Mouse (Mus musculus) layer of hippocampus, adult 2 months (tissue): ENCODE results near the gene Insyn1. TPM values are rescaled to one million over a fixed set of nuclear protein-coding genes. Genes with fewer than 3 reads are reported as not detected.

Source experiments
- DNase-seq, 2 experiments: peaks; one replicate each; pipeline ENCODE4 v3.0.0; 2022; ENCODE audit warnings: low spot score in 2 of 2
- H3K27ac ChIP-seq: fragments of 200-600 bp; 2 replicates; pipeline ENCODE4 v1.8.1; 2022
- H3K4me3 ChIP-seq: fragments of 200-600 bp; 2 replicates; pipeline ENCODE4 v1.8.1; 2022; ENCODE audit warnings: mild to moderate bottlenecking
- CTCF ChIP-seq: fragments of 200-600 bp; conservative IDR thresholded peaks from 2 replicates; pipeline ENCODE4 v1.8.1; 2022; ENCODE audit warnings: antibody characterized with exemption, mild to moderate bottlenecking, moderate library complexity
- long read RNA-seq, 2 experiments: library from polyadenylated mRNA; stranded (forward); transcript quantifications; one replicate each; pipeline ENCODE4 v2.0.0; 2021; ENCODE audit warnings: borderline mapping rate in 2 of 2
- total RNA-seq, 2 experiments: library from RNA; stranded (reverse); gene quantifications; 2 replicates each; pipeline ENCODE4 v1.2.3; 2021

The Insyn1 gene
- 100 to 1,000 TPM; 236 to 254 TPM for total RNA-seq
- long read RNA-seq, experiment 1, transcript Insyn1-203 (2 exons, 1,095 nt) = major isoform, 13 of 33 reads
- long read RNA-seq, experiment 1, transcript Insyn1-201 (3 exons, 2,139 nt) = minor isoform, 11 of 33 reads
- long read RNA-seq, experiment 1, partial matches to known transcripts = 0 of 33 reads
- long read RNA-seq, experiment 1, other reads (novel, unspliced or antisense) = 7 of 33 reads
- long read RNA-seq, experiment 2, transcript Insyn1-203 (2 exons, 1,095 nt) = major isoform, 13 of 41 reads
- long read RNA-seq, experiment 2, transcript Insyn1-201 (3 exons, 2,139 nt) = major isoform, 13 of 41 reads
- long read RNA-seq, experiment 2, partial matches to known transcripts = 4 of 41 reads
- long read RNA-seq, experiment 2, other reads (novel, unspliced or antisense) = 11 of 41 reads

GRCm38 (mm10) chr9:58487851-58488801, at the start of gene Insyn1:
Gene Insyn1, plus strand, starts transcription at chr9:58488603.
- DNase-seq = peak in 1 of 2 experiments; percentile 69
- Histone ChIP-seq H3K27ac (peak within 1 kb of the TSS; percentile 92), H3K4me3 (peak within 1 kb of the TSS; percentile 92)
- no peak; the same call in none of the 2 replicates for TF ChIP-seq CTCF

GRCm38 (mm10) chr9:58438921-58439396, 49.4 kb upstream of the Insyn1 start:
- Histone ChIP-seq H3K27ac (peak overlapping the region; percentile 84), H3K4me3 (peak overlapping the region; percentile 4; the same call in 1 of the 2 replicates)
- no peak for TF ChIP-seq CTCF
- DNase-seq = peak; percentile 45

GRCm38 (mm10) chr9:58440100-58440499, 48.3 kb upstream of the Insyn1 start:
- peak overlapping the region; percentile 84 for H3K27ac ChIP-seq
- H3K4me3 ChIP-seq = no peak overlapping the region
- DNase-seq = peak; percentile 33 to 34
- no peak for TF ChIP-seq CTCF

- DNase-seq = no peak
- TF ChIP-seq CTCF = no peak
- H3K4me3 ChIP-seq = no peak overlapping the region
- H3K27ac ChIP-seq = peak overlapping the region; percentile 84; the same call in 1 of the 2 replicates
These were observed 47.8 kb upstream of the Insyn1 start for GRCm38 (mm10) chr9:58440614-58441013.

- H3K4me3 ChIP-seq = no peak overlapping the region
- TF ChIP-seq CTCF = no peak
- peak overlapping the region; percentile 69 for H3K27ac ChIP-seq
- DNase-seq = no peak
These were observed 46.9 kb upstream of the Insyn1 start for GRCm38 (mm10) chr9:58441351-58442104.

GRCm38 (mm10) chr9:58442105-58443010, 46.0 kb upstream of the Insyn1 start:
- DNase-seq = no peak
- H3K4me3 ChIP-seq = no peak overlapping the region
- H3K27ac ChIP-seq = peak overlapping the region; percentile 69
- TF ChIP-seq CTCF = no peak

- no peak for TF ChIP-seq CTCF
- DNase-seq = no peak
- Histone ChIP-seq H3K27ac (peak overlapping the region; percentile 69; the same call in 1 of the 2 replicates), H3K4me3 (no peak overlapping the region)
These were observed 45.3 kb upstream of the Insyn1 start for GRCm38 (mm10) chr9:58443061-58443460.

GRCm38 (mm10) chr9:58446829-58447228, 41.6 kb upstream of the Insyn1 start:
- no peak overlapping the region for H3K27ac ChIP-seq
- TF ChIP-seq CTCF = no peak

GRCm38 (mm10) chr9:58447997-58448595, 40.3 kb upstream of the Insyn1 start:
- Histone ChIP-seq H3K4me3 (no peak overlapping the region), H3K27ac (no peak overlapping the region)
- DNase-seq = no peak
- no peak for TF ChIP-seq CTCF

More at GRCm38 (mm10) chr9:58446829-58447228, 41.6 kb upstream of the Insyn1 start:
- H3K4me3 ChIP-seq = no peak overlapping the region
- DNase-seq = no peak

- DNase-seq = no peak
- TF ChIP-seq CTCF = no peak
- no peak overlapping the region for H3K4me3 ChIP-seq
- H3K27ac ChIP-seq = no peak overlapping the region
These were observed 38.9 kb upstream of the Insyn1 start for GRCm38 (mm10) chr9:58449526-58449925.
